Mouse (Mus musculus) midbrain, embryonic 15.5 days (tissue): ENCODE measurements around the gene Kdm2a. TPM values are rescaled to one million over a fixed set of nuclear protein-coding genes. Genes with fewer than 3 reads are reported as not detected.

Source experiments
- ATAC-seq: fragments of 200-750 bp; cut with Nextera tagmentation; replicated peaks from 2 replicates; pipeline ENCODE4 v1.8.0; 2017; ENCODE audit warnings: moderate TSS enrichment
- H3K27ac ChIP-seq: fragments of 300-500 bp; sonication (generic); 2 replicates; pipeline ENCODE4 v1.5.1; 2015; ENCODE audit warnings: mild to moderate bottlenecking, inconsistent platforms
- H3K27me3 ChIP-seq: fragments of 300-500 bp; sonication (generic); replicated peaks from 2 replicates; pipeline ENCODE4 v1.6.1; 2015; ENCODE audit warnings: inconsistent platforms
- H3K36me3 ChIP-seq: fragments of 300-500 bp; sonication (generic); replicated peaks from 2 replicates; pipeline ENCODE4 v1.6.1; 2015; ENCODE audit warnings: inconsistent platforms
- H3K4me1 ChIP-seq: fragments of 300-500 bp; sonication (generic); 2 replicates; pipeline ENCODE4 v1.6.1; 2015; ENCODE audit warnings: inconsistent platforms
- H3K4me2 ChIP-seq: fragments of 300-500 bp; sonication (generic); 2 replicates; pipeline ENCODE4 v1.6.1; 2015; ENCODE audit warnings: inconsistent platforms, mild to moderate bottlenecking, moderate library complexity
- H3K4me3 ChIP-seq: fragments of 300-500 bp; sonication (generic); 2 replicates; pipeline ENCODE4 v1.5.1; 2015; ENCODE audit warnings: mild to moderate bottlenecking, inconsistent platforms
- H3K9ac ChIP-seq: fragments of 300-500 bp; sonication (generic); 2 replicates; pipeline ENCODE4 v1.6.1; 2015; ENCODE audit warnings: mild to moderate bottlenecking, inconsistent platforms
- H3K9me3 ChIP-seq: fragments of 300-500 bp; sonication (generic); 2 replicates; pipeline ENCODE4 v1.6.1; 2016; ENCODE audit warnings: inconsistent platforms
- WGBS: fragments of 180-500 bp; shearing (Covaris S2); methylation state at CpG from one replicate; pipeline ENCODE4 v1.1.7; 2015; ENCODE audit warnings: mixed read lengths; 5-methylcytosine and 5-hydroxymethylcytosine counted together
- polyA plus RNA-seq: library from polyadenylated mRNA; unstranded; fragments of >200 nt; fragmentation: Nextera tagmentation; extraction: Ambion mirVana; gene quantifications from 2 replicates; pipeline ENCODE4 v1.2.1, GENCODE M21; 2015

Kdm2a gene
- polyA plus RNA-seq, 1 experiment from 2014 or later: 38.8 TPM

DNA sequence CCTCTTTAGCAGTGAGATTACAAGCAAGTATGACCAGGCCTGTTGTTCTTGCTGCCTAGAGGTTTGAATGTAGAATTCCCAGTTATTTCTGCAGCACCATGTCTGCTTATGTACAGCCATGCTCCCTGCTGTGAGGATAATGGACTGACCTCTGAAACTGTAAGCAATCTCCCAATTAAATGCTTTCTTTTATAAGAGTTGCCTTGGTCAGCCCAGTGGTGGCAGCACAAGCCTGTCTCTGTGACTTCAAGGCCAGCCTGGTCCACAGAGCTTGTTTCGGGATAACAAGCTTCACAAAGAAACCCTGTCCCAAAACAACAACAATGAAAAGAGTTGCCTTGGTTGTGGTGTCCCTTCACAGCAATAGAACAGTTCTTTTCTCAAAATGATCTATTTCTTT lies 35.7 kb upstream of the Kdm2a start:
- WGBS: 76% methylated on average over 1 of the region's 1 CpGs
- Histone ChIP-seq H3K4me2 (no peak overlapping the region), H3K9ac (no peak overlapping the region), H3K27me3 (peaks cover 6% of the 10 kb centered on the region), H3K4me1 (no peaks in the 10 kb centered on the region), H3K36me3 (no peaks in the 10 kb centered on the region), H3K9me3 (no peaks in the 10 kb centered on the region), H3K27ac (no peak overlapping the region), H3K4me3 (no peak overlapping the region)
- ATAC-seq: no peak

DNA sequence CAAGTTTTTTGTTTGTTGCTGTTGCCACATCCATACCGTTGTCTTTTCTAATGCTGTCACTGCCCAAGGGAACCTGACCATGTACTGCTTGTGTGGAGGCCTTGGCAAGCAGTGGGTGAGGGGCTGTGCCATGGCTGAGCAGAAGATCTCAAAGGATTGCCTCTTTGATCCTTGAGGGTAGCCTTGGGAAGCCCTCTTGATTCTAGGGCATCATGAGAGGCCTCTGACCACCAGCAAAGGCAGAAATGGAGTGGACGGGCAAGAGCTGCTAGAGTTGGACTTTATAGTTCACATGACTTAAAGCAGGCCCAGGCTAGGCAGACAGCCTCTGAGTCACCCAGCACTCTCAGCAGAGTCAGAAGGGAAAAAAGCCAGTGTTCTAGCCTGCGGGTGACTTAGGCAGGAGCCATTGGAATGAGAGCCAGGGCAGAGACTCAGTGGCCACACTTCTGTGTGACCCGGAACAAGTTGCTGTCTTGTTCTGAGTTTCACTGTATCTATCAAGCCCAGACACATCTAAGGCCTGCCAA lies 32.1 kb upstream of the Kdm2a start:
- Histone ChIP-seq H3K4me3 (no peak overlapping the region), H3K9ac (no peak overlapping the region), H3K4me2 (no peak overlapping the region), H3K4me1 (no peaks in the 10 kb centered on the region), H3K36me3 (no peaks in the 10 kb centered on the region), H3K9me3 (no peaks in the 10 kb centered on the region), H3K27ac (no peak overlapping the region), H3K27me3 (no peaks in the 10 kb centered on the region)
- no peak for ATAC-seq
- 96% methylated on average over 4 of the region's 4 CpGs for WGBS

DNA sequence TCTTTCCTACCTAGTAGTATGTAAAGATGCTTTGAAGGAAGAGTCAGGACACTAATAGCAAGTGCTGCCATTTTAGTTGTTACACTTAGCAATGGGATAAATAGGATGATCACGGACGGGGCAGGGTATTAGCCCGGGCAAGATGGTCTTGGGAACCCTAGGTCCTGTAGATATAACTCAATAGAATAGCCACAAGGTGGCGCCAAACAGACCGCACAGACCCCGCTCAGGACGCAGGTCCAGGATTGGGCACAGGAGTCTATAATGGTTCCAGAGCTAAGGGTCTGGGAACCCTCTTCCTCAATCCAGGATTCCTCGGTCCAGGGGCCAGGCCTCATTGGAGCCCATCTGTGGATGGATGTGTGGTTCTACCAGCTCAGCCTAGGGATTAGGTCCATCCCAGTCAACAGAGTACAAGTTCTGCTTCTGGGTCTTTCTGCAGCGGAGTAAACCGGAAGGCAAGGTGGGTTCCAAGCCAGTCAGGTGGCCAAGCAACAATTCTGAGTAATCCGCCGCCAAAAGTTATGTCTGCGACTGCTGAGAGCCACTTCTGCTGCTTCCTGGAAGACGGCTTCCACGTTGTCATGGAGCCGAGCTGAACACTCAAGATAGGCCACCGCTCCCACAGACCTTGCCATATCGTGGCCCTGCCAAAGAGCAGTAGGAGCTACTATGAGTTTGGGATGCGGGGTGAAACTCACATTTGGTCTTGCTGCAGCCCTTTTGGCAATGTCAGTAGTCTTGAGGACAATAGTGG lies 27.7 kb upstream of the Kdm2a start:
- Histone ChIP-seq H3K27me3 (no peaks in the 10 kb centered on the region), H3K9me3 (no peaks in the 10 kb centered on the region), H3K36me3 (no peaks in the 10 kb centered on the region), H3K4me2 (no peak overlapping the region), H3K9ac (no peak overlapping the region), H3K4me1 (no peaks in the 10 kb centered on the region), H3K27ac (no peak overlapping the region), H3K4me3 (no peak overlapping the region)
- no peak for ATAC-seq
- 75% methylated on average over 19 of the region's 19 CpGs for WGBS

DNA sequence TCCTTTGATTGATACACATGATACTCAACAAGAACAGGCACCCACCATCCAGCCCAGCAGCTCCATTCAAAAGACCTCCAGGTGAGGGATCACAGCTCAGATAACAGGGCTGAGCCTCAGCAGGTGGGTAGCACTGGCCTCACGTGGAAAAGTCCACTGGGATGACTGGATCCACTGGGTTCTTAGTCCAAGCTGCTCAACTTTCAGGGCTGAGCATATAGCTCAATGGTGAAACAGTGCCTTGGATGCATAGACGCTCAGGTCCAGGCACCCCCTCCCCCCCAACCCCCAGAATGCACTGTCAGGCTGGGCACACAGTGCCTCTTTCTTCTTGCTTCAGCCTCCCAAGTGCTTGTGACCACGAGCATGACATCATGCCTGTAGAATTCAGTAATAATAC lies 24.9 kb upstream of the Kdm2a start:
- no peaks in the 10 kb centered on the region for H3K4me1 ChIP-seq
- H3K9ac ChIP-seq: no peak overlapping the region
- H3K4me3 ChIP-seq: no peak overlapping the region
- no peaks in the 10 kb centered on the region for H3K9me3 ChIP-seq
- no peaks in the 10 kb centered on the region for H3K36me3 ChIP-seq
- no peak overlapping the region for H3K4me2 ChIP-seq
- no peaks in the 10 kb centered on the region for H3K27me3 ChIP-seq
- no peak for ATAC-seq
- WGBS: 77% methylated on average over 3 of the region's 3 CpGs
- H3K27ac ChIP-seq: no peak overlapping the region

DNA sequence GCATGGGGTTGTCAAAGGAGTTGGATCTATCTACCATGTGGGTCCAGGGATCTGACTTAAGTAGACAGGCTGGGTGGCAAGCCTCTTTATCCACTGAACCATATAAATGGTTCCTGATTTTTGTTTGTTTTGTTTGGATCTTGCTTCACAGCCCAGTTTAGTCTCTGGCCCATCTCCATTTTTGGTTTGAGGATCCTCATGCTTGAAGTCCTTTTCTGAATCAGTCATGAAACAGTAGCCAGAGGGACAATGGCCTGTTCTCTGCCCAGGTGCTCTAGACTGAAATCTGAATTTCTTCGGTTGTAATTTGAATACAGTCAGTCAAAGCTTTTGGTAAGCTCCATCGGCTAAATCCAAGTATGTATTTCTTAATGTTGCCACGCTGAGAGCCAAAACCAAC lies 24.5 kb upstream of the Kdm2a start:
- H3K9me3 ChIP-seq: no peaks in the 10 kb centered on the region
- no peak overlapping the region for H3K4me2 ChIP-seq
- 92% methylated on average over 3 of the region's 3 CpGs for WGBS
- no peak for ATAC-seq
- no peaks in the 10 kb centered on the region for H3K27me3 ChIP-seq
- H3K4me3 ChIP-seq: no peak overlapping the region
- no peak overlapping the region for H3K9ac ChIP-seq
- H3K4me1 ChIP-seq: no peaks in the 10 kb centered on the region
- H3K27ac ChIP-seq: no peak overlapping the region
- no peaks in the 10 kb centered on the region for H3K36me3 ChIP-seq

DNA sequence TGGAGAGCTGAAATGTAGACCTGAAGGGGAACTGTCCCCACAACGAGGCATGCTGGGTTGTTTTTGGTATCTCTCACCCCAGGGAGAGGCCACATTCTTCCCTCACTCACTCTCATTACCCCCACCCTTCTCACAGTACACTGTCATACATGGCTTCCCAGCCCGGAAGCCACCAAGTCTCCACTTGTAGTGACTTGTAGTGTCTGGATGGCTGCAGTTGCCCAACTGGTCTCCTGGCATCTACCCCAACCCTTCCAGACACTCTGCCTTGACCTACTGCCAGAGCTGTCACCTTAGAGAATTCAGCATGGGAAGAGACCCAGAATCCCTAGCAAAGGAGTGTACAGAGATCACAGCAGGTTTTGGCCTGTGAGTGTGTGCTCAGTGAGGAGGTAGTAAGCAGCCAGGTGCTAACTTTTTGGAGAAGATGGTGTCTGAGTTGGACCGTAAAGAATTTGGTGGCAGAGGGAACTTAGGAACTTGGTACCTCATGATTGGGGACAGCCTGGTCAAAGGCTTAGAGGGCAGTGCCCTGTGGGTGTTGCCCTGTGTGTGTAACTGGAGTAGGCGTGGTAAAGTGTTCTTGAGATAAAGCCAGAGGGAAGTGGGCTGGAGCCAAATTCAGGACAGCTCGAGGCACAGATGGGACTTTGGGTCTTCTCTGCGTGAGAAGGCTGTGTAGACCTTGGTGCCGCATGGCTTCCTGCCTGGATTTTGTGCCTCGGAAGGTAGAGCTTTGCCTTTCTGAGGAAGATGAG lies 22.2 kb upstream of the Kdm2a start:
- Histone ChIP-seq H3K4me1 (no peaks in the 10 kb centered on the region), H3K36me3 (no peaks in the 10 kb centered on the region), H3K4me3 (no peak overlapping the region), H3K27me3 (no peaks in the 10 kb centered on the region), H3K4me2 (no peak overlapping the region), H3K9ac (no peak overlapping the region), H3K9me3 (no peaks in the 10 kb centered on the region), H3K27ac (no peak overlapping the region)
- 83% methylated on average over 8 of the region's 8 CpGs for WGBS
- ATAC-seq: no peak

DNA sequence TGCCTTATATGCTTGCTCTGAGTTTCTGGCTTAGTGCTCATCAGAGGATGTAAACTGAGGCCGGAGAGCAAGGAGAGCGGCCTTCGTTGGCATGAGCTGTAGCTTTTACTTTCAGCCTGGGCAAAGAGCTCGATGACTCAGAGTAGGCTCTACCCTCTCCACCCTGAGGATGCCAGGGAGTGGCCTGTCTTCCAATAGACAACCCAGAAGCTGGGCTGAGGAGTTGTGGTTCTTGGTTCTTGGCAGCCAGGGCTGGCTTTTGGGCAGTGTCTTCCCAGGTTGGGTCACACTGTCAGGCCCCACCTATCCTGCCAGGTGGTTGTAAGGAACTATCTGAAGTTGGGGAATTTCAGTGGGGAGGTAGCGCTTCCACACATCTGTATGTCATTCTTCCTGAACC lies 21.6 kb upstream of the Kdm2a start:
- Histone ChIP-seq H3K9me3 (no peaks in the 10 kb centered on the region), H3K4me2 (no peak overlapping the region), H3K36me3 (no peaks in the 10 kb centered on the region), H3K4me3 (no peak overlapping the region), H3K4me1 (no peaks in the 10 kb centered on the region), H3K27ac (no peak overlapping the region), H3K9ac (no peak overlapping the region), H3K27me3 (no peaks in the 10 kb centered on the region)
- WGBS: 95% methylated on average over 5 of the region's 5 CpGs
- no peak for ATAC-seq

DNA sequence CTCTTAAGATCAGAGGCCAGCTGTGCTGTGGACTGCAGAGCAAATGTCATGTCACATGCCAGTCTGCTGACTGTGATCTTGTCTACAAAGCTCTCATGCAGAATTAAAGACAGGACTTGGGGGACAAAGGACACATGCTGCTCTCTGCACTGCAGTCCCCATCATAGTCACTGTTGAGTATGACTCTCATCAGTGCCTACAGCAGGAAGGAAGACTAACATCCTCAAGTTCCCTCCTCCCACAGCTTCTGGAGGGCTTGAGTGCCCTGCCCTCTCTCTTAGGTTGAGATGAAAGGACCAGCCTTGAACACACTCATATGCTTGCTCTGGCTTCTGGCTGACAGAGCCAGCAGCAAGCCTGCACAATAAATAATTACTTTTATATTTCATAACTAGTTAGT lies 19.6 kb upstream of the Kdm2a start:
- no peaks in the 10 kb centered on the region for H3K36me3 ChIP-seq
- H3K9ac ChIP-seq: no peak overlapping the region
- no peak overlapping the region for H3K27ac ChIP-seq
- no peaks in the 10 kb centered on the region for H3K4me1 ChIP-seq
- H3K4me3 ChIP-seq: no peak overlapping the region
- no peaks in the 10 kb centered on the region for H3K9me3 ChIP-seq
- no peaks in the 10 kb centered on the region for H3K27me3 ChIP-seq
- ATAC-seq: no peak
- no peak overlapping the region for H3K4me2 ChIP-seq

DNA sequence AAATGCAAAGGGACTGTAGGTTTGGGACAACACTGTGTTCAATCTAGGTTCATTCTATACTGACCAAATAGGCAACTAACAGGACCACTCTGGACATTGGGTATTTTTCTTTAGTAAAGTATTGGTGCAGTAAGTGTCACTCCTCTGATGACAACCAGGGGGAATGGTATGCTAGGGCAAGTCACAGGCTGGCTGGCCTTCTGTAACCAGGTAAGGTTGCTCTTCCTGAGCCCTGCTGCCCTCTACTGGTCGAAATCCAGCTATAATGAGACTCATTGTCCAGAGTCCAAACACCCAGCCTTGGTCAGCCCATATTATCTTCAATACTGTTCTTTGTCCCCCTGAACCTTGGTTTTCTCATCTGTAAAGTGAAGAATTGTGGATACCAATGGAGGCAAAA lies 19.1 kb upstream of the Kdm2a start:
- WGBS: 0% methylated on average over 1 of the region's 1 CpGs
- no peak overlapping the region for H3K4me2 ChIP-seq
- H3K9ac ChIP-seq: no peak overlapping the region
- no peak overlapping the region for H3K27ac ChIP-seq
- H3K9me3 ChIP-seq: no peaks in the 10 kb centered on the region
- H3K27me3 ChIP-seq: no peaks in the 10 kb centered on the region
- no peak overlapping the region for H3K4me3 ChIP-seq
- H3K4me1 ChIP-seq: no peaks in the 10 kb centered on the region
- H3K36me3 ChIP-seq: no peaks in the 10 kb centered on the region
- no peak for ATAC-seq

DNA sequence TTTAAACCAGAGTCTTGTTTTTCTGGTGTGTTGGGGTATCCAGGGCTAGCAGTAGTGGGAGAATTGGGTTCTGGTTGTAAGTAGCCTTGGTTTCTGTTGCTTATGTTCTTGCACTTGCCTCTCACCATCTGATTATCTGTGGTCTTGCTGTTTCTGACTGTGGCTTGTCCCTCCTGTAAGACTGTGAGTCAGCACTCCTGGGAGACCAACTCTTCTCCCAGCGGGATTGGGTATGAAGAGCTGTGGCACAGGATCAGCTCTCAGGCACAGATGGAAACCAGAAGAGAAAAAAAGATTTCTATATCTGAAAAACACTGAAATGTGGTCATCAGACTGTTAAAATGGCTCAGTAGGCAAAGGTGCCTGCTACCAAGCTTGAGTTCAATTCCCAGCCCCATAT lies 16.5 kb upstream of the Kdm2a start:
- Histone ChIP-seq H3K27me3 (no peaks in the 10 kb centered on the region), H3K4me2 (no peak overlapping the region), H3K4me1 (no peaks in the 10 kb centered on the region), H3K36me3 (no peaks in the 10 kb centered on the region), H3K27ac (no peak overlapping the region), H3K4me3 (no peak overlapping the region), H3K9ac (no peak overlapping the region), H3K9me3 (no peaks in the 10 kb centered on the region)
- 78% methylated on average over 1 of the region's 1 CpGs for WGBS
- no peak for ATAC-seq

DNA sequence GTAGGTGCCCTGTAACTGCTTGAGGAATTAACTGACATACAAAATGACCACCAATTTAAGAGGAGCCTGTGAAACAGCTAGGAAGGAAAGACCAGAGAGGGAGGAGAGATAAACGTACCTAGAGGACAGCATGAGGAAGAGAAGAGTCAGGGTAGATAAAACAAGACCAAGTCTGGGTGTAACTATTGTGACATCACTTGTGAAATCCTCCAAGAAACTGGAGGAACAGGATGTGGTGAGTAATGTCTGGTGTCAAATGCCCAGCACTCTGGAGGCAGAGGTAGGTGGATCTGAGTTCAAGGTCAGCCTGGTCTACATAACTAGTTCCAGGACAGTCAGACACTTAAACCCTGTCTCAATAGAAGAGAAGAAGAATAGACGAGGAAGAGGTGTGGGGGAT lies 11.0 kb upstream of the Kdm2a start:
- Histone ChIP-seq H3K4me1 (no peaks in the 10 kb centered on the region), H3K4me3 (no peak overlapping the region), H3K27ac (no peak overlapping the region), H3K9me3 (no peaks in the 10 kb centered on the region), H3K36me3 (no peaks in the 10 kb centered on the region), H3K9ac (no peak overlapping the region), H3K27me3 (no peaks in the 10 kb centered on the region), H3K4me2 (no peak overlapping the region)
- no peak for ATAC-seq
- WGBS: 64% methylated on average over 2 of the region's 2 CpGs

DNA sequence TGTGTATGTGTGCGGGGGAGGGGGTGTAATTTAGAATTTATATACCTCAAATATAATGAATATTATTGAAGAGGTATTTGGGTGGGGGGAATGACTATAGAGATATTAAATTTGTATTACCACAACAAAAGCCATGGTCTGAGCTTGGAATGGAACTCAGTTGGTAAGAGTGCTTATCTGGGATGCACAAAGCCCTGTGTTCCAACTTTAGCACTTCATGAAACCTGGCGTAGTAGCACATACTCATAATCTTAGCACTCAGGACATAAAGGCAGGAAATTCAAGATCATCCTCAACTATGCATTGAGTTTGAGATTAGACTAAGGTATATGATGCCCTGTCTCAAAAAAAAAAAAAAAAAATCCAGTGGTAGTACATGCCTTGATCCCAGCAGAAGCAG lies 6.8 kb upstream of the Kdm2a start:
- Histone ChIP-seq H3K4me2 (no peak overlapping the region), H3K4me3 (no peak overlapping the region), H3K9ac (no peak overlapping the region), H3K36me3 (no peaks in the 10 kb centered on the region), H3K9me3 (no peaks in the 10 kb centered on the region), H3K27ac (no peak overlapping the region), H3K4me1 (no peaks in the 10 kb centered on the region), H3K27me3 (no peaks in the 10 kb centered on the region)
- no peak for ATAC-seq
- 95% methylated on average over 2 of the region's 2 CpGs for WGBS

DNA sequence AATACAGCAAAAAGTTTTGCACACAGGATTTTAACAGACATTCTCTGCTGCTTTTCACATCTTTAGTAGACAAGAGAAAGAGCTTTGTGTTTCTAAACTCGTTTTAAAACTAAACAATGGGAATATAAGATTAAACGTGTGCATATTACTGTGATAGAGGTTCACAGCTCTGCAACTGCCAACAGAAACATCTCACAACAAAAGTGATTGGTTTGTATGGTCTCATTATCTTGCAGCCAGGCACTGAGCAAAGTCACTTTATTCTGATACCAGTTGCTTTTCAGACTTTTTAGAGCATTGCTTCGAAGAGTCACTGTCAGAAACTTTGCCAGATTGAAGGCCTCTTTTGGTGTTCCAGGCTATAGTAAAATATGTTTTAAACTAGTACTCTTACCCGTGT lies 874 bp upstream of the Kdm2a start:
- no peaks in the 10 kb centered on the region for H3K27me3 ChIP-seq
- no peak for ATAC-seq
- 74% methylated on average over 4 of the region's 4 CpGs for WGBS
- H3K9me3 ChIP-seq: no peaks in the 10 kb centered on the region
- peaks cover 15% of the 10 kb centered on the region for H3K4me1 ChIP-seq
- no peak overlapping the region for H3K4me3 ChIP-seq
- no peak overlapping the region for H3K27ac ChIP-seq
- no peak overlapping the region for H3K9ac ChIP-seq
- H3K36me3 ChIP-seq: no peaks in the 10 kb centered on the region
- H3K4me2 ChIP-seq: peak overlapping the region; percentile 89; the same call in 1 of the 2 replicates
